Mouse (Mus musculus) thymus, postnatal 0 days (tissue): ENCODE measurements at regions not wholly inside any gene's neighbourhood (a gene's known extent, or its start where the extent isn't known, plus 50 kb on each side); places are given as distances from the start of the nearest gene placed in this dataset.

Experiments used
- DNase-seq: peaks from one replicate; pipeline ENCODE4 v3.0.0-alpha.2; 2015; ENCODE audit warnings: low spot score

DNA sequence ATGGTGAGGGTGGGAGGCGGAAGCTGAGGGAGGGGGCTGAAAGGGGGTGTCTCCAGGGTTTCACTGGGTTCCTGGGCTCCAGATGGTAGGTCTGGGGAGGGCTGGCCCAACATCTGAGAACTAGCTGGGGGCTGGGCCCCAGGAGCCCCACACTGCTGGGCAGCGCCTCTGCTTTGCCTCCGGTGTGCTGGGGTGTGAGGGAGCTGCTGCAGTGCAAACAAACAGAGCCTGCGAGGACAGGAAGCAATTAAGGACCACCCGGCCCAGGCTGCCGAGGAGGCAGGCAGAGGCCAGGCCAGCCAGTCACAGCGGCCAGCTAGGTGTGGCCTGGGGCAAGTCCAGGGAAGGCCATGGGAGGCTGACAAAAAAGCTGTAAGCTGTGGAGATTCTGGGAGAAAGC is 82.3 kb downstream of the Efnb1 start:
- no peak for DNase-seq

DNA sequence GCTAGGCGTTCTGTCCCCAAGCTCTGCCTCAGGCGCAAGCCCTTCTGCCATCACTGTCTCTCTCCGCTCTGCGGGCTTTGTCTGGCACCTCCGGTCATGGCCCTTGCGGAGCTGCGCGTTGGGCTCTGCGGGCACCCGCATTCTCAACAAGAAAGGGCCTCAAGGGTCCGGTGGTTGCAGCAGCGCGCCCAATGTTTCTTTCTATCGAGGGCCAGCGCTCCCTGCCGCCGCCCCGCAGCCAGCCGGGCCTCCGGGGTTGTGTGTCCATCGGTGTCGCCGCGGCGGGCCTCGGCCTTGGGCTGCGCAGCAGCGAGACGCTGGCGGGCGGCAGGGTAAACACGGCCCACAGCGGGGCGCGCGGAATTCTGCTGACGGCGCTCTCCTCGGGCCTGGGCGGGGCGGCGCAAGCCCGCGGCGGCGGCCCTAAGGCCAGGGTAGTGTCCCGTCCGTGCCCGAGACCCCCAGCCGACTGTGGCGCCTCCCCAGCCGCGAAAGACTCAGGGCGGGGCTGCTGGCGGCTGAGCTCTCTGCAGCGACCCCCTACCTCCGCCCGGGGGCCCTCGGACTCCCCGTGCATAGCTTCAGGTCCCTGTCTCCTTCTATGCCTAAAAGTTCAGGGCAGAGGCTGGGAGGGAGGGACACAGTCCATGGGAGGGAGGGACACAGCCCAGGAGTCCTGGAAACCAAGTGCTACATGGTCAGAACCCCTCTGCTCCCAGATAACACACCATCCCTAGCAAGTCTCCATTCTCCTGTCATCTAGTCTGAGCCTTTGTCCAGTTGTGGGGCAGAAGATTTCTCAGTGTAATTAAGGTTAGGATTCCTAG is 80.9 kb downstream of the Efnb1 start:
- DNase-seq: no peak

DNA sequence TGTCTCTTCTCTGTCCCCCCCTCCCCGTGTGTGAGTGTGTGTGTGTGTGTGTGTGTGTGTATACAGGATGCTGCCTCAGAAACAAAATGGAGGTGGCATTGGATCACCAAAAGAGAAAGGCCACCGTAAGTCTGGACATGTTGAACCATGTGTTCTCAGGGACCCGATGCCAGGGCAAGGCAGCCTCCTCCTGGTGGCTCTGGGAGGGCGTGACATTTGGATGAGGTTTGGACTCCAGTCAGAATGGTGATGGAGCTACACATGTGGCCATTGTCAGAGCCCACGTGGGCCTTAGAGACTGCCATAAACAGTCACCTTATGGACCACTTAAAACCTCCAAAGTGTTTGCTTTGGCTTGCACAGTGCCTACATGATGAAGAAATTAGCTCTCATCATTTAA is 80.0 kb downstream of the Efnb1 start:
- no peak for DNase-seq

DNA sequence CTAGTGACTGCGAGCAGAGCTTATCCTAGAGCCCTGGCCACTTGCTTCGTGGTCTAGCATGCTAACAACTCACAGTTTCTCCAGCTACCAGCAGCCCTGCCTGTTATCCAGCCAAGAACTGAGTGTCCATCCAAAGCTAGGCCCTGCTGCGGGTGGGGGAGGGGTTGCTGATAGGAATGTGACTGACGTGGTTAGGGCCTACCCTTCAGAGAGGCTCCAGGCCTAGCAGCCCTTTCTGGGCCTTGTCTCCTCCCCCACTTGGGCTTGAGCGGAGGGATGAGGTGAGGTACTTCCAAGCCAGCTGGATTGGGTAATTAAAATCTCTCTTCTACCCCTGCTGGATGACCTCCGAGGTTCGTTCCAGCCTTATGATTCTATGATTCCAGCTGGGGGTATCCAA is 79.2 kb downstream of the Efnb1 start:
- DNase-seq: no peak

DNA sequence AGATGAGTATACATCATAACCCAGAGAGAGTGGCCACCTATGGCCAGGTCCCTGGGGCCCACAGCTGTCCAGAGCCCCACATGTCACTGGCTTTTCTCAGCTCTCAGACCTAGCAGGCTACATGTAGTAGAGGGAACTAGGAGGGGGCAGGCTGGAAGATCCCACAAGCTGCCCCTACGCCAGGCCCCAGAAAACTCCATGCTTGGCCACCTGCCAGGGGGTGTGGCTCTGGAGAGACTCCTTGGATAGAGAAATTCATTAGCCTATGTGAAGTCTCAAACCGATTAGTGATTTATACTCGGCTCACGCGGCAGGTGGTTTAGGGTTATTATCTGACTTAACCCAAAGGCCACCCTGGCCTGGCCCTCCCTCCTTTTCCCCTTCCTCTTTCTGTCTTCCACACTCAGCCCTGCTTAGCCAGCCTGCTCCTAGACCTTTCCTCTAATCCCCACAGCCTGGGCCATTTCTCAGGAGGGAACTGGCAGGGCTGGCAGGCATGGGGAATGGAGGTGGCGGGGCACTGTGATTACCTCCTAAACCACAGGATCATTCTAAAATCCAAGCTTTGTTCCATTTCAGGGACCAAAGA is 77.7 kb downstream of the Efnb1 start:
- no peak for DNase-seq

DNA sequence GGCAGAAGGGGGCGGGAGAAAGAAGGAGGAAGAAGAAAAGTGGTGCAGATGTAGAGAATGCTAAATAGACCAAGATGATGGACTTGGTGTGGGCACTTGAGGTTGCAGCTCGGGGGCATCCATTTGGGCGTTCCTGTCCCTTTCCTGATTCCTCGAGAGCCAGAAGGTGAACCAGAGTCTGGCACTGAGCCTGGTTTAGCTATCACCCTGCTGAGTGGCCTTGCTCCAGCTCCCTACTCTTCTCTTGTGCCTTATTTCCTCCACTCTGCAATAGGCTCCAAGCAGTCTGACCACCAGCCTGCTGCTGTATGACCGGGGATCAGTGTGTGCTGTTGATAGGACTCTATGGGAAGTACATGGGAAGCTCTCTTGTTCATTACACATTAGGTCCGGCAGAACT is 68.1 kb downstream of the Efnb1 start:
- DNase-seq: no peak

DNA sequence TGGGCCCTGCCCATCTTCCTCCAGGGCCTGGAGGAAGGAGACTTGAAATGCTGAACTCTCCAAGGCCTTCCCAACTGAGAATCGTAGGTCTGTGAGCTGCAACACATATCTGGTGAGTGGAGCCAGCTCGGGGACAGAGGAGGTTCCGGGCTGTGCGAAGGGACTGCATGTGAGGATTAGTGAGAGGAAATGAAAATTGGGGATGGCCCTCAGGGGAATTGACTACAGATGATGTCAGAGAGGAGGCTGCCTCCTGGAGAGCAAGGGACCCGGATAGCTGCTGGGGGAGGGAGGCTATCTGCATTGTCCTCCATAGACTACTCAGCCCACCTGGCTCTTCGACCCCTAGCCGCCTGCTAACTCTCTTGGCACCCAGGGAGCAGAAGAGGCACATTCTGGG is 65.2 kb downstream of the Efnb1 start:
- DNase-seq: no peak

DNA sequence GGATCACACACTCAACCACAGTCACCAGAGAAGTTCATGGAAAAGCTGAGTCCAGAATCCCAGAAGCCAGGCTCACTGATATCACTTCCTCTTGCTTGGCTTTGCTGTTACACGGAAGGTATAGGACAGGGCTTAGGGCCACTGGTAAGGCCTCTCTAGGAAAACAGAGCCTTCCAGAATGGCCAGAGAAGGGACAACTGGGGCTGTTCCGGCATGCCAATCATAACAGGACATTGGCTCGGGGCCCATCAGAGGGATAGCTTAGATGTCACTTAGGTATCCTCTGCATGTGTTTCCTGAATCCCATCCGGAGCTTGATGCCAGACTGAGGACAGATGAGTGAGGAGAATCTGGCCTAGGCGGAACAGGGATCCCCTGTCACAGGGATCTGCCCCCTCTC is 63.7 kb downstream of the Efnb1 start:
- DNase-seq: no peak

DNA sequence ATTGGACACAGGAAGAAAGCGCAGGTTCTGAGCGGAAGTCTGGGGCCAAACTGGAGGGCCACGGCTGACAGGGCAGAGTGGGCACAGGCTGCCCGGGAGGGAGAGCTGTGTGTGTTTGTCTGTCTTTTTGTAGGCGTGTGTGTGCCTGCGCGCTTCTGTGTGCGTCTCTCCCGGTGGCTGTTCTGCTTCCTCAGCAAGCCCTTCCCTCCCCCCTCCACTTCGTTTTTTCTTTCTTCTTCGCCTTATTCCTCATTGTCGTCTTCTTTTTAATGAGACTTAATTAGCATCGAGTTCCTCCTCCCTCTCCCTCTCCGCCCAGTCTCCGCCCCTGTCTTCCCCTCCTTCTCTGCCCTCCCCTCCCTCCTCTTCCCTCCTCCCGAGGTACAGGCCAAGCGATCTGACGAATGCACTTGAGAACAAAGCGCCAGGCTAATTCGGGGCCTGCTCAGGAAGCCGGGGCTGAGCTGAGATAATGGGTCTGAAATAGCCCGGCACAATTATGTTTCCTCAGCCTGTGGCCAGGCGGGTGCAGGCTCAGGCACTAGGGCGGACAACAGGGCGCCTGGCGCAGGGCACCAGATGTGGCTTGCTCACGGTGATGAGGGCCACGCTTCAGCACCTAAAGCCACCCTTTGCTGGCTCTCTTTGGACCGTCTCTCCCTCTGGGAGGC is 63.2 kb downstream of the Efnb1 start:
- DNase-seq: no peak
